Mouse (Mus musculus) limb, embryonic 13.5 days (tissue): Measurements from ENCODE around the gene Catip. TPM values are rescaled to one million over a fixed set of nuclear protein-coding genes. Genes with fewer than 3 reads are reported as not detected.

Experiments used
- ATAC-seq: fragments of 200-750 bp; cut with Nextera tagmentation; 2 replicates; pipeline ENCODE4 v1.8.0; 2017; ENCODE audit warnings: low read depth, moderate number of reproducible peaks, moderate TSS enrichment; ENCODE audit not compliant: low FRiP score
- H3K27ac ChIP-seq: fragments of 300-500 bp; sonication (generic); 2 replicates; pipeline ENCODE4 v1.5.1; 2015; ENCODE audit warnings: inconsistent platforms, mild to moderate bottlenecking, moderate library complexity
- H3K27me3 ChIP-seq: fragments of 300-500 bp; sonication (generic); 2 replicates; pipeline ENCODE4 v1.6.1; 2015; ENCODE audit warnings: mild to moderate bottlenecking, inconsistent platforms
- H3K36me3 ChIP-seq: fragments of 300-500 bp; sonication (generic); 2 replicates; pipeline ENCODE4 v1.6.1; 2015; ENCODE audit warnings: inconsistent platforms, mild to moderate bottlenecking, moderate library complexity
- H3K4me1 ChIP-seq: fragments of 300-500 bp; sonication (generic); 2 replicates; pipeline ENCODE4 v1.6.1; 2015; ENCODE audit warnings: inconsistent platforms
- H3K4me2 ChIP-seq: fragments of 300-500 bp; sonication (generic); replicated peaks from 2 replicates; pipeline ENCODE4 v1.6.1; 2015; ENCODE audit warnings: inconsistent platforms, mild to moderate bottlenecking, moderate library complexity
- H3K4me3 ChIP-seq: fragments of 300-500 bp; sonication (generic); 2 replicates; pipeline ENCODE4 v1.5.1; 2015; ENCODE audit warnings: moderate library complexity, mild to moderate bottlenecking, inconsistent platforms
- H3K9ac ChIP-seq: fragments of 300-500 bp; sonication (generic); 2 replicates; pipeline ENCODE4 v1.6.1; 2015; ENCODE audit warnings: mild to moderate bottlenecking, inconsistent platforms
- H3K9me3 ChIP-seq: fragments of 300-500 bp; sonication (generic); 2 replicates; pipeline ENCODE4 v1.6.1; 2016; ENCODE audit warnings: inconsistent platforms
- WGBS: fragments of 180-500 bp; shearing (Covaris S2); methylation state at CpG from one replicate; pipeline ENCODE4 v1.1.7; 2015; 5-methylcytosine and 5-hydroxymethylcytosine counted together
- polyA plus RNA-seq: library from polyadenylated mRNA; unstranded; fragments of >200 nt; fragmentation: Nextera tagmentation; extraction: Ambion mirVana; gene quantifications from 2 replicates; pipeline ENCODE4 v1.2.1, GENCODE M21; 2015

Gene Catip
- polyA plus RNA-seq, 1 experiment from 2014 or later = 1.5 TPM

- Histone ChIP-seq H3K9me3 (no peaks in the 10 kb centered on the region), H3K27me3 (no peaks in the 10 kb centered on the region), H3K36me3 (no peaks in the 10 kb centered on the region), H3K27ac (peak overlapping the region; percentile 99), H3K9ac (peak overlapping the region; percentile 74), H3K4me3 (peak overlapping the region; percentile 57), H3K4me2 (peak overlapping the region; percentile 67), H3K4me1 (peaks cover 36% of the 10 kb centered on the region)
- peak; percentile 90 for ATAC-seq
- under 1% methylated on average over 26 of the region's 26 CpGs for WGBS
Measured at GRCm38 (mm10) chr1:74386714-74387385, 24.9 kb downstream of the Catip start.

GRCm38 (mm10) chr1:74387386-74387988 is 25.6 kb downstream of the Catip start:
- WGBS = 56% methylated on average over 15 of the region's 15 CpGs
- ATAC-seq = no peak
- H3K36me3 ChIP-seq = no peaks in the 10 kb centered on the region
- peak overlapping the region; percentile 57 for H3K4me3 ChIP-seq
- peaks cover 38% of the 10 kb centered on the region for H3K4me1 ChIP-seq
- H3K9me3 ChIP-seq = no peaks in the 10 kb centered on the region
- peak overlapping the region; percentile 99 for H3K27ac ChIP-seq
- H3K4me2 ChIP-seq = peak overlapping the region; percentile 67
- peak overlapping the region; percentile 74 for H3K9ac ChIP-seq
- no peaks in the 10 kb centered on the region for H3K27me3 ChIP-seq

- Histone ChIP-seq H3K4me2 (no peak overlapping the region), H3K27ac (peak overlapping the region; percentile 55; the same call in 1 of the 2 replicates), H3K27me3 (no peaks in the 10 kb centered on the region), H3K9ac (no peak overlapping the region), H3K4me3 (no peak overlapping the region), H3K36me3 (peaks cover 5% of the 10 kb centered on the region), H3K4me1 (peaks cover 48% of the 10 kb centered on the region), H3K9me3 (no peaks in the 10 kb centered on the region)
- no peak for ATAC-seq
- 79% methylated on average over 7 of the region's 7 CpGs for WGBS
Measured at GRCm38 (mm10) chr1:74388398-74388920, 26.6 kb downstream of the Catip start.

GRCm38 (mm10) chr1:74389831-74390286 is 28.0 kb downstream of the Catip start:
- peak overlapping the region; percentile 98 for H3K27ac ChIP-seq
- peak overlapping the region; percentile 55 for H3K9ac ChIP-seq
- no peaks in the 10 kb centered on the region for H3K9me3 ChIP-seq
- peak overlapping the region; percentile 97 for H3K4me2 ChIP-seq
- no peaks in the 10 kb centered on the region for H3K27me3 ChIP-seq
- H3K4me1 ChIP-seq = peaks cover 60% of the 10 kb centered on the region
- ATAC-seq = no peak
- H3K36me3 ChIP-seq = peaks cover 19% of the 10 kb centered on the region
- H3K4me3 ChIP-seq = peak overlapping the region; percentile 92
- WGBS = 3% methylated on average over 29 of the region's 29 CpGs

GRCm38 (mm10) chr1:74390287-74390906 is 28.5 kb downstream of the Catip start:
- no peaks in the 10 kb centered on the region for H3K27me3 ChIP-seq
- 5% methylated on average over 21 of the region's 21 CpGs for WGBS
- peak overlapping the region; percentile 98 for H3K27ac ChIP-seq
- peak overlapping the region; percentile 92 for H3K4me3 ChIP-seq
- peaks cover 24% of the 10 kb centered on the region for H3K36me3 ChIP-seq
- H3K9ac ChIP-seq = peak overlapping the region; percentile 55; the same call in 1 of the 2 replicates
- peaks cover 62% of the 10 kb centered on the region for H3K4me1 ChIP-seq
- ATAC-seq = no peak
- peak overlapping the region; percentile 97 for H3K4me2 ChIP-seq
- no peaks in the 10 kb centered on the region for H3K9me3 ChIP-seq

- Histone ChIP-seq H3K27me3 (no peaks in the 10 kb centered on the region), H3K9me3 (no peaks in the 10 kb centered on the region), H3K9ac (peak within 1 kb of the TSS; percentile 99), H3K4me3 (peak within 1 kb of the TSS; percentile 92), H3K27ac (peak within 1 kb of the TSS; percentile 98), H3K4me2 (peak within 1 kb of the TSS; percentile 97), H3K36me3 (peaks cover 25% of the 10 kb centered on the region), H3K4me1 (peaks cover 62% of the 10 kb centered on the region)
- peak; percentile 79 for ATAC-seq
- 2% methylated on average over 50 of the region's 51 CpGs for WGBS
Measured at GRCm38 (mm10) chr1:74390924-74391748, 29.2 kb downstream of the Catip start, which contains the start of gene Ctdsp1. Gene Ctdsp1 (plus strand): TSS chr1:74391509.

- Histone ChIP-seq H3K27me3 (no peaks in the 10 kb centered on the region), H3K4me1 (peaks cover 67% of the 10 kb centered on the region), H3K9ac (peak overlapping the region; percentile 99), H3K4me3 (peak overlapping the region; percentile 92), H3K9me3 (no peaks in the 10 kb centered on the region), H3K27ac (peak overlapping the region; percentile 98), H3K36me3 (peaks cover 25% of the 10 kb centered on the region), H3K4me2 (peak overlapping the region; percentile 97)
- WGBS = under 1% methylated on average over 58 of the region's 63 CpGs
- ATAC-seq = peak; percentile 20
Measured at GRCm38 (mm10) chr1:74391844-74392441, 30.0 kb downstream of the Catip start.

- Histone ChIP-seq H3K4me1 (peaks cover 63% of the 10 kb centered on the region), H3K27ac (peak overlapping the region; percentile 98), H3K4me3 (peak overlapping the region; percentile 92), H3K9ac (peak overlapping the region; percentile 99), H3K9me3 (no peaks in the 10 kb centered on the region), H3K4me2 (peak overlapping the region; percentile 97), H3K36me3 (peaks cover 25% of the 10 kb centered on the region), H3K27me3 (no peaks in the 10 kb centered on the region)
- no peak for ATAC-seq
- WGBS = 3% methylated on average over 16 of the region's 16 CpGs
Measured at GRCm38 (mm10) chr1:74392446-74392994, 30.6 kb downstream of the Catip start.

GRCm38 (mm10) chr1:74393010-74393409 is 31.1 kb downstream of the Catip start:
- 43% methylated on average over 7 of the region's 7 CpGs for WGBS
- H3K4me1 ChIP-seq = peaks cover 59% of the 10 kb centered on the region
- H3K4me3 ChIP-seq = peak overlapping the region; percentile 92
- peak overlapping the region; percentile 98; the same call in 1 of the 2 replicates for H3K27ac ChIP-seq
- peaks cover 25% of the 10 kb centered on the region for H3K36me3 ChIP-seq
- no peaks in the 10 kb centered on the region for H3K9me3 ChIP-seq
- H3K27me3 ChIP-seq = no peaks in the 10 kb centered on the region
- no peak for ATAC-seq
- H3K9ac ChIP-seq = peak overlapping the region; percentile 99
- peak overlapping the region; percentile 97 for H3K4me2 ChIP-seq

- peaks cover 25% of the 10 kb centered on the region for H3K36me3 ChIP-seq
- H3K27me3 ChIP-seq = no peaks in the 10 kb centered on the region
- ATAC-seq = no peak
- WGBS = 92% methylated on average over 9 of the region's 9 CpGs
- H3K27ac ChIP-seq = no peak overlapping the region
- peak overlapping the region; percentile 92; the same call in 1 of the 2 replicates for H3K4me3 ChIP-seq
- H3K9me3 ChIP-seq = no peaks in the 10 kb centered on the region
- H3K4me2 ChIP-seq = peak overlapping the region; percentile 97
- peak overlapping the region; percentile 13; the same call in 1 of the 2 replicates for H3K9ac ChIP-seq
- H3K4me1 ChIP-seq = peaks cover 55% of the 10 kb centered on the region
Measured at GRCm38 (mm10) chr1:74393697-74394096, 31.8 kb downstream of the Catip start.

GRCm38 (mm10) chr1:74394311-74394710 is 32.4 kb downstream of the Catip start:
- WGBS = 93% methylated on average over 9 of the region's 9 CpGs
- Histone ChIP-seq H3K9ac (0 out of 2 replicates have a peak overlapping the region, but pooled peaks have one; percentile 13), H3K4me1 (peaks cover 50% of the 10 kb centered on the region), H3K4me2 (no peak overlapping the region), H3K4me3 (no peak overlapping the region), H3K36me3 (peaks cover 25% of the 10 kb centered on the region), H3K27ac (no peak overlapping the region), H3K27me3 (no peaks in the 10 kb centered on the region), H3K9me3 (no peaks in the 10 kb centered on the region)
- ATAC-seq = no peak
